Mouse (Mus musculus) liver, embryonic 15.5 days (tissue): ENCODE measurements around the gene Hoxc11. TPM values are rescaled to one million over a fixed set of nuclear protein-coding genes. Genes with fewer than 3 reads are reported as not detected.

ENCODE experiments used
- ATAC-seq: fragments of 200-750 bp; cut with Nextera tagmentation; 2 replicates; pipeline ENCODE4 v1.8.0; 2017; ENCODE audit warnings: moderate number of reproducible peaks, mild to moderate bottlenecking, moderate library complexity; ENCODE audit not compliant: insufficient read depth
- H3K27ac ChIP-seq: fragments of 300-500 bp; sonication (generic); replicated peaks from 2 replicates; pipeline ENCODE4 v1.5.1; 2015; ENCODE audit warnings: mild to moderate bottlenecking, inconsistent platforms
- H3K27me3 ChIP-seq: fragments of 300-500 bp; sonication (generic); 2 replicates; pipeline ENCODE4 v1.6.1; 2015; ENCODE audit warnings: mild to moderate bottlenecking, inconsistent platforms
- H3K36me3 ChIP-seq: fragments of 300-500 bp; sonication (generic); replicated peaks from 2 replicates; pipeline ENCODE4 v1.6.1; 2015; ENCODE audit warnings: moderate library complexity, mild to moderate bottlenecking, inconsistent platforms
- H3K4me1 ChIP-seq: fragments of 300-500 bp; sonication (generic); replicated peaks from 2 replicates; pipeline ENCODE4 v1.6.1; 2015; ENCODE audit warnings: inconsistent platforms
- H3K4me2 ChIP-seq: fragments of 300-500 bp; sonication (generic); 2 replicates; pipeline ENCODE4 v1.6.1; 2015; ENCODE audit warnings: moderate library complexity, mild to moderate bottlenecking, inconsistent platforms
- H3K4me3 ChIP-seq: fragments of 300-500 bp; sonication (generic); replicated peaks from 2 replicates; pipeline ENCODE4 v1.5.1; 2015; ENCODE audit warnings: mild to moderate bottlenecking, inconsistent platforms
- H3K9ac ChIP-seq: fragments of 300-500 bp; sonication (generic); 2 replicates; pipeline ENCODE4 v1.6.1; 2015; ENCODE audit warnings: moderate library complexity, mild to moderate bottlenecking, inconsistent platforms
- H3K9me3 ChIP-seq: fragments of 300-500 bp; sonication (generic); replicated peaks from 2 replicates; pipeline ENCODE4 v1.6.1; 2016; ENCODE audit warnings: inconsistent platforms
- WGBS: fragments of 180-500 bp; shearing (Covaris S2); methylation state at CpG from one replicate; pipeline ENCODE4 v1.1.7; 2015; ENCODE audit warnings: mixed read lengths; ENCODE audit not compliant: insufficient replicate concordance; 5-methylcytosine and 5-hydroxymethylcytosine counted together
- polyA plus RNA-seq: library from polyadenylated mRNA; unstranded; fragments of >200 nt; fragmentation: Nextera tagmentation; extraction: Ambion mirVana; gene quantifications from 2 replicates; pipeline ENCODE4 v1.2.1, GENCODE M21; 2015

The Hoxc11 gene
- polyA plus RNA-seq, 1 experiment from 2014 or later: not detected

DNA sequence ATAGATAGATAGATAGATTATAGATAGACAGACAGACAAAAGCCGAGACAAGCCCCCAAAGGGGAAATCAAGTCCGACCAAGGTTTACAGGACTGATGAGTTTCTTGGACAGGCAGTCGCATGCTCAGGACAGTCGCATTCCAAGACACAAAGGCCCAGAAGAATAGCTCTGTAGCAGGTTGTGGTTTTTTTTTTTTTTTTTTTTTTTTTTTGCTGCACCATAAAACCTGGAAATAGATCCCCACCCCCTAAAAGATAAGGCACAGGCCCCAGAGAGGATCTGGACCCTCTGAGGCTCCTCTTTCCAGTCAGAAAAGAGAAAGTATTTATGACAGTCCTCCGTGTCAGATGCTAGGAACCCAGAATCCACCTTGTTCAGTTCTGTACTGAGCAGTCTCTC is 33.9 kb downstream of the Hoxc11 start:
- H3K36me3 ChIP-seq: no peaks in the 10 kb centered on the region
- ATAC-seq: no peak

DNA sequence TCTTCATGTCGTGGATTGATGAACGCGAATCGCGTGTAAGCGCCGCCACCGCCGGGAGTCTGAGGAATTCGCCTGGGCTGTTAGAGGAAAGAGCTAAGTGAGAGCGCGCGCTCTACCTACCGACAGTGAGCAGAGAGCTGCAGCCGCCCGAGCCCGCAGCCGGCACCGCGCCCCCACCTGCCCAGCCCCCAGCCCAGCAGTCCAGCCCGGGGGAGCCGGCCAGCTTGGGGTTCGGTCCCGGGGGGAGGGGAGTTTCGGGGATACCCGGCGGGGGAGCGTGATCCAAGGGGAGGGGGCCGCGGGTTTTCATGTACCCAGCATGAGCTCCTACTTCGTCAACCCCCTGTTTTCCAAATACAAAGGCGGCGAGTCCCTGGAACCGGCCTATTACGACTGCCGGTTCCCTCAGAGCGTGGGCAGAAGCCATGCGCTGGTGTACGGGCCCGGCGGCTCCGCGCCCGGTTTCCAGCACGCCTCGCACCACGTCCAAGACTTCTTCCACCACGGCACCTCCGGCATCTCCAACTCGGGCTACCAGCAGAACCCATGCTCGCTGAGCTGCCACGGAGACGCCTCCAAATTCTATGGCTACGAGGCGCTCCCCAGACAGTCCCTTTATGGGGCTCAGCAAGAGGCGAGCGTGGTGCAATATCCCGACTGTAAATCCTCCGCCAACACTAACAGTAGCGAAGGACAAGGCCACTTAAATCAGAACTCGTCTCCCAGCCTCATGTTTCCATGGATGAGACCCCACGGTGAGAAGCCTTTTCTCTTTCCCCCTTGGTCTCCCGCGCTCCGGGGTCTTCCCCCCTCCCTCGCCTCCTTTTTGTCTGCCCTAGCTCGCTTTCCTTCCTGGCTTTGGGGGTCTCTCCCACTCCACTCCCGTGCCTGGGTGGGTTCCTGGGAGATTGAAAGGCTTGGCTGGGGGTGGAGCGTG is 36.5 kb downstream of the Hoxc11 start, which contains the start of gene Hoxc8:
Gene Hoxc8, plus strand, starts transcription at position 147 of the 937 bp plus-strand sequence.
- Histone ChIP-seq H3K9me3 (no peaks in the 10 kb centered on the region), H3K4me1 (no peaks in the 10 kb centered on the region), H3K36me3 (no peaks in the 10 kb centered on the region), H3K27me3 (peaks cover 99% of the 10 kb centered on the region), H3K27ac (no peak within 1 kb of the TSS), H3K4me2 (no peak within 1 kb of the TSS), H3K9ac (no peak within 1 kb of the TSS; the same call in 1 of the 2 replicates), H3K4me3 (no peak within 1 kb of the TSS)
- 2% methylated on average over 69 of the region's 69 CpGs for WGBS
- ATAC-seq: no peak

More for the DNA sequence above, 33.9 kb downstream of the Hoxc11 start:
- Histone ChIP-seq H3K4me2 (no peak overlapping the region), H3K9me3 (no peaks in the 10 kb centered on the region), H3K27ac (no peak overlapping the region), H3K4me1 (no peaks in the 10 kb centered on the region), H3K4me3 (no peak overlapping the region), H3K27me3 (peaks cover 100% of the 10 kb centered on the region), H3K9ac (no peak overlapping the region)
- 26% methylated on average over 5 of the region's 5 CpGs for WGBS

DNA sequence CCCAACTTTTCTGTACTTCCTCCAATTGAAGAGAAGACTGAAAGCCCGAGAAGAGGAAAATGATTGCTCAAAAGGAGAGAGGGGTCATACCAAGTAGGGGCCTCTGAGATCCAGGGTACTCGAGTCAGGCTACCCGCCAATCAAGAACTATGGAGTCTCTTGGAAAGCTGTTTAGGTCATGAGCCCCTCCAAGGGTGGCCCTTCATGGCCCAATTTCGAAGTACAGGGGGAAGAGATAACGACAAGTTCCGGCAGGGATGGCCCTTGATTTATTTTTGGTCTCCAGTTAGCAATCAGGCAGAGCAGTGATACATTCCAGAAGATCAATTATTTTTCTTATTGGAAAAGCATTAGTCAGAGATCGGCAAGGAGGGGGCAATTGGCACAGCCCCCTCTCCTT is 37.6 kb downstream of the Hoxc11 start:
- Histone ChIP-seq H3K27ac (no peak overlapping the region), H3K9ac (no peak overlapping the region), H3K36me3 (no peaks in the 10 kb centered on the region), H3K9me3 (no peaks in the 10 kb centered on the region), H3K27me3 (peaks cover 99% of the 10 kb centered on the region), H3K4me3 (no peak overlapping the region), H3K4me1 (no peaks in the 10 kb centered on the region), H3K4me2 (no peak overlapping the region)
- ATAC-seq: no peak
- 4% methylated on average over 7 of the region's 7 CpGs for WGBS

DNA sequence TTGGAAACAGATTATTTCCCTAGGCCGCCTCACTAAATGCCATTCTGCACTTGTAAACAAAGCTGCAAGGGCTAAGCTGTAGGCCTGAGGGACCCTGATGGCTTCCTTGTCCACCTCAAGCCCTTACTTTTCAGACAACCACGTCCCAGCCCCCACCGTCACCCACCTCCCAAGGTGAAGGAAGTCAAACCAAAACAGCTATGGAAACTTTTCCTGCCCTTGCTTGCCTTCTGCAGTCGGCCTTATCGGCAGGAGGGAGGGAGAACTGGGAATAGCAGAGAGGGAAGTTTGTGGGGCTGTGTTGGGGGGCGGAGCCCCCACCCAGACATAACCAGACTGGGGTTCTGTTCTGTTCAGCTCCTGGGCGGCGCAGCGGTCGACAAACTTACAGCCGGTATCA is 38.0 kb downstream of the Hoxc11 start:
- Histone ChIP-seq H3K27ac (no peak overlapping the region), H3K36me3 (no peaks in the 10 kb centered on the region), H3K4me3 (no peak overlapping the region), H3K4me2 (no peak overlapping the region), H3K27me3 (peaks cover 99% of the 10 kb centered on the region), H3K4me1 (no peaks in the 10 kb centered on the region), H3K9me3 (no peaks in the 10 kb centered on the region), H3K9ac (no peak overlapping the region)
- ATAC-seq: no peak
- WGBS: 1% methylated on average over 11 of the region's 11 CpGs

DNA sequence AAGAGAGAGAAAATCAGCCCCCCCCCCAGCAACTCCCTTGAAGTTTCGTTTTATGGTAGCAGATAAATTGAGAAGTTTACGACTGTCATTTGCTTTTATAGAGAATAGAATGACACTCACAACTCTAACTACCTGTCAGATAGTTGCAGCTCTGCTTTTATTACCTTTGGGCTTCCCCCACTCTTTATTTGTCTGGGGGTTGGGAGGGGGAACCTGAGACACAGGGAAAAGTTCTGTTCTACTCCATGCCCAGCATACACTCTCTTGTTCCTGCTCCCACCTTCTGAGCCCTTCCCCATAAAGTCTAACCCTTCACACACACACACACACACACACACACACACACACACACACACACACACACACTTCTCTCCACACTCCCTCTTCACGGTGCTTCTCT is 38.6 kb downstream of the Hoxc11 start:
- WGBS: 7% methylated on average over 3 of the region's 3 CpGs
- no peak for ATAC-seq
- H3K27me3 ChIP-seq: peaks cover 99% of the 10 kb centered on the region

DNA sequence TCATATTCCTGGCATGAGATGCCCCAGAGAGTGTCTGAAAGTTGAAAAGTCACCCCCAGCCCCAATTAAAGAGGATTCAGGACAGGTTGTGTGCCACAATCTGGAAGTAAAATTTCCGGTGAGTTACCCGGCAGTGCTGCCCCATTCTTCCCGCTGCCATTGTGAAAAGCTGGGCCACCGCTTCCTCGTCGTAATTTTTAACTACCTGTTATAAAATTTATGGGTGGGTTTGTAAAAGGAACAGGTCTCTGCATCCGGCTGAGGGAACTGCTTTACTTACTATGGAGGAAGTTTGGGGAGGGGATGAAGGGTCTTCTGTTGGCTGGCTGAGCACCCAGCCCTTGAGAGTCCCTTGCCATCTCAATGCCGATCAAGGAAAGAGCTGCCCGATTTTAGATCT is 42.3 kb downstream of the Hoxc11 start:
- ATAC-seq: no peak
- H3K27ac ChIP-seq: no peak overlapping the region
- no peaks in the 10 kb centered on the region for H3K9me3 ChIP-seq
- peaks cover 5% of the 10 kb centered on the region for H3K4me1 ChIP-seq
- H3K36me3 ChIP-seq: no peaks in the 10 kb centered on the region
- no peak overlapping the region for H3K9ac ChIP-seq
- no peak overlapping the region for H3K4me3 ChIP-seq
- WGBS: 3% methylated on average over 9 of the region's 9 CpGs
- peaks cover 99% of the 10 kb centered on the region for H3K27me3 ChIP-seq
- no peak overlapping the region for H3K4me2 ChIP-seq

More for the DNA sequence above, 38.6 kb downstream of the Hoxc11 start:
- H3K27ac ChIP-seq: no peak overlapping the region
- H3K4me1 ChIP-seq: no peaks in the 10 kb centered on the region
- no peak overlapping the region for H3K4me2 ChIP-seq
- H3K9ac ChIP-seq: no peak overlapping the region
- no peaks in the 10 kb centered on the region for H3K9me3 ChIP-seq
- H3K36me3 ChIP-seq: no peaks in the 10 kb centered on the region
- no peak overlapping the region for H3K4me3 ChIP-seq

DNA sequence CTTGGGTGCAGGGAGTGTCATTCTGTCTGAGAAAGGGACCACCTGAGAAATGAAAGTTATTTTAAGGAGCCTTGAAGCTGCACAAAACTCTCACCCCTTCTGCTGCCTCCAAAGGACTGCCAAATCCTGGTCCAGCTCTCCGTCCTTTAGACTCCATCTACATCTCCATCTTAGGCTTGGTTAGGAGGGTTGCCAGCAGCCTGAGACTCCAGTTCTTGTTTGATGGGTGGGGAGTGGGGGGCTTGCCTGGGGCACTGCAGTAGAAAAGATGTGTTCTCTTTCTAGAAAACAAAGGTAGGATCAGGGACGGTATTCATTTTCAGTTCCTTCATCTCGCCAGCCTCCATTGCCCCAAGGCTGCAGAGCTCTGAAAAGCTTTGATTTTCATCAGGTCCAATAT is 43.2 kb downstream of the Hoxc11 start:
- Histone ChIP-seq H3K9ac (no peak overlapping the region), H3K27me3 (peaks cover 99% of the 10 kb centered on the region), H3K9me3 (no peaks in the 10 kb centered on the region), H3K27ac (no peak overlapping the region), H3K36me3 (no peaks in the 10 kb centered on the region), H3K4me2 (no peak overlapping the region), H3K4me1 (peaks cover 5% of the 10 kb centered on the region), H3K4me3 (no peak overlapping the region)
- 3% methylated on average over 3 of the region's 3 CpGs for WGBS
- no peak for ATAC-seq

DNA sequence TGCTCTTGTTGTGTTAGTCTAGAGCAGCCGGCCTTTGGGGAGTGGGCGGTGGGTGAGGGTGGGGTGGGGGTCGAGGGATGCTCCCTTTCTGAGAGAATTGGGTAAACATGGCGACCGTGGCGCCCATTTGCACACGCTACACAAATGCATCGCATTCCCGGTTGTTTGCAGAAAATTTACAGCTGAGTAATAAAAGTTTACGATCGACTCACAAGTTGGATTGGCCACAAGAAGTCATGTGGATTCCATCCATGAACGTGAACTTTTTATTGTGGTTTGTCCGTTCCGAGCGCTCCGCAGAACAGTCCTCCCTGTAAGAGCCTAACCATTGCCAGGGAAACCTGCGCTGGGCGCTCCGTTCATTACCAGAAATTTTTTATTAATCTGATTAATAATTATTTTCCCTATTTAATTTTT is 43.7 kb downstream of the Hoxc11 start, which contains the start of gene Hoxc6:
Gene Hoxc6, plus strand, starts transcription at position 319 of the 417 bp plus-strand sequence.
- H3K4me2 ChIP-seq: peak within 1 kb of the TSS; percentile 57
- H3K9me3 ChIP-seq: no peaks in the 10 kb centered on the region
- H3K27me3 ChIP-seq: peaks cover 99% of the 10 kb centered on the region
- no peak for ATAC-seq
- peak within 1 kb of the TSS; percentile 40 for H3K4me3 ChIP-seq
- 2% methylated on average over 19 of the region's 19 CpGs for WGBS
- H3K4me1 ChIP-seq: peaks cover 5% of the 10 kb centered on the region
- H3K9ac ChIP-seq: no peak within 1 kb of the TSS
- H3K36me3 ChIP-seq: no peaks in the 10 kb centered on the region
- no peak within 1 kb of the TSS for H3K27ac ChIP-seq

DNA sequence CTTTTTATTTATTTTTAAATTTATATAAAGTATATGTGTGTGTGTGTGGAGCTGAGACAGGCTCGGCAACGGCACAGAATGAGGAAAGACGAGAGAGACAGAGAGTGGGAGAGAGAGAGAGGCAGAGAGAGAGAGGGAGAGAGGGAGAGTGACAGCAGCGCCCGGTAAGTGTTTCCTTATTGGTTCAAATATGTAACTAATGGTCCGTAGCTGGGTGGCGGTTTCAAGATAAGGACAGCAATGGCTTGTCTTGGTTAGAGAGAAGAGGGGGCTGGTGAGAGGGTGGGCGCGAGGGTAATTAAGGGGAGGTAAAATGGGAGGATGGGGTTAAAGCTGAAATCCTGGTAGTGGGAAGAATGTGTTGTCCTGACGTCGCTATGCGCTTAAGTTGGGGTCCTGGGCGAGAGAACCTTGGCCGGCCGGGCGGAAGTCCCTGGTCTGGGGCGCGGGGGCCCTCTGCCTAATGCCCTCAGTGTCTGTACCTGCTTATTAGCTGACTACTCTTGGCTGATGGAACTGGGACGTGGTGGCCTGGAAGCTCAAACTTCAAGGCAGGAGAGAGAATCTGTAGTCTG is 44.5 kb downstream of the Hoxc11 start:
- WGBS: under 1% methylated on average over 19 of the region's 19 CpGs
- H3K9ac ChIP-seq: no peak overlapping the region
- H3K9me3 ChIP-seq: no peaks in the 10 kb centered on the region
- peaks cover 100% of the 10 kb centered on the region for H3K27me3 ChIP-seq
- no peaks in the 10 kb centered on the region for H3K36me3 ChIP-seq
- no peak overlapping the region for H3K27ac ChIP-seq
- peak overlapping the region; percentile 40 for H3K4me3 ChIP-seq
- peaks cover 5% of the 10 kb centered on the region for H3K4me1 ChIP-seq
- H3K4me2 ChIP-seq: peak overlapping the region; percentile 57
- ATAC-seq: no peak

DNA sequence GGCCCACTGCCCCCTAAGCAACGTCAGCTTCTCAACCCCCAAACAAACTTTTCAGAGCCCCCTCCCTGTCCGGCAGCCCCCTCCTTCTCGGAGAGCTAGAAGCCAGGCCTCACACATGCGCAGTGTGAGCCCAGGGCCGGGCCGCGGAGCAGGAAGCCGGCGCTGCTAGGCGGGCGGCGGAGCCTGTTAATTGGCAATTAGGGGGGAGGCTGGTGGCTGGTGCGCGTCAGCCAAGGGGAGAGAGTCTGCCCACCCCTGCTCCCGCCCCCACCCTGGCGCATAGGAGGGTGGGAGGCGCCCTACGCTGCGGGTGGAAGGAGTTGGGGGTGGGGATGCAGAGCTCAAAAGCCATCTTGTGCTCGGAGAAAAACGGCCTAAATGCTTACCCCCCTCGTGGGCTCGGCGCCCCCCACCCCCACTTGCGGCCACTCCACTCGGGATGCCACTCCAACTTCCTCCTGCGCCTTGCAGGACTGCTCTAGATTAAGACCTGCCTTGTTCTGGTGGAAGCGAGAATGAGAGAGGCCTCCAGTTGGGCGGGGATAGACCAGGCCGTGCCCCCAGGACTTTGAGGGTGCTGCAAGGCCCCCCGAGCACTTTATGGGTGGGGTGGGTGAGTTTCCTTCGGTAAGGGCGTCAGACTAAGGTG is 45.1 kb downstream of the Hoxc11 start:
- Histone ChIP-seq H3K27me3 (peaks cover 100% of the 10 kb centered on the region), H3K4me2 (peak overlapping the region; percentile 57), H3K9ac (no peak overlapping the region), H3K9me3 (no peaks in the 10 kb centered on the region), H3K4me1 (peaks cover 5% of the 10 kb centered on the region), H3K27ac (no peak overlapping the region), H3K4me3 (peak overlapping the region; percentile 40), H3K36me3 (no peaks in the 10 kb centered on the region)
- no peak for ATAC-seq
- 2% methylated on average over 33 of the region's 33 CpGs for WGBS

DNA sequence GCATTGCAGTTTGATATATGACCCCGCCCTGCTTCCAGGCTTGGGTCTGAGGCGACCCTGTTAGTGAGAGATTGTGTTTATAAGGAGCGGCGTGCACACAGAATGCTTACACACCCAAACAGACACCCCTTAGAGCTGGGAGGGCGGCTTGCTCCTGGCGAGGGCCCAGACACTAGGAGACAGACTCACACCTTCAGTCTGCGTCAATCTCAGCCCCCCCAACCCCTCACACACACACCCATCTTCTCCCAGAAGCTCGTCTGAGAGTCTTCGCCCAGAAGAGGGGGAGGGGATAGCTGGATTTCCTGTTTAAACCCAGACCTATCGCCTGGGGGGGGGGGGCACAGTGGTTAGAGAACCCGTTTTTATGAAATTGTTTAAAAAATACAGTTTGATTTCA is 45.7 kb downstream of the Hoxc11 start:
- Histone ChIP-seq H3K9me3 (no peaks in the 10 kb centered on the region), H3K36me3 (no peaks in the 10 kb centered on the region), H3K4me3 (no peak overlapping the region), H3K27me3 (peaks cover 100% of the 10 kb centered on the region), H3K4me2 (no peak overlapping the region), H3K4me1 (peaks cover 5% of the 10 kb centered on the region), H3K9ac (no peak overlapping the region), H3K27ac (no peak overlapping the region)
- WGBS: 7% methylated on average over 11 of the region's 11 CpGs
- ATAC-seq: no peak
